Mouse (Mus musculus): ENCODE measurements around the gene Wbp2. TPM values are rescaled to one million over a fixed set of nuclear protein-coding genes. Genes with fewer than 3 reads are reported as not detected.

The Wbp2 gene
- polyA plus RNA-seq, 1 experiment from 2014 or later: 33.2 TPM

DNA sequence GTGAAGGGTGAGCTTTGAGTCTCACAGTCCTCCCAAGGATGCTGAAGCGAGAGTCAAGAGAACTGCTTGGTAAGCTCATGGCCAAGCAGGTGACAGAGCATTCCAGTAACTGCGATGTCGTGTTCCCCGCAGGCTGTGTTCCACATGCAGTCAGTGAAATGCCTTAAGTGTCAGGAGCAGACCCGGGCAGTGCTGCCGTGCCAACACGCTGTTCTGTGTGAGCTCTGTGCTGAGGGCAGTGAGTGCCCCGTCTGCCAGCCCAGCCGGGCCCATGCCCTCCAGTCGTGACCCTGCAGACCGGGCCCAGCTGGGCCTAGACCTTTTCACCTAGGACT, 27.1 kb downstream of the Wbp2 start:
- Histone ChIP-seq H3K36me3 (peaks cover 86% of the 10 kb centered on the region), H3K9ac (replicated peaks) (no peak overlapping the region), H3K27ac (no peak overlapping the region), H3K4me1 (replicated peaks) (no peaks in the 10 kb centered on the region), H3K4me3 (replicated peaks) (no peak overlapping the region), H3K9me3 (no peaks in the 10 kb centered on the region), H3K27me3 (no peaks in the 10 kb centered on the region), H3K4me2 (no peak overlapping the region)
- no peak for ATAC-seq (ENCODE audit: insufficient number of reproducible peaks, insufficient read depth, low FRiP score, low TSS enrichment, low read depth)
- 93% methylated on average over 11 of the region's 11 CpGs for WGBS

DNA sequence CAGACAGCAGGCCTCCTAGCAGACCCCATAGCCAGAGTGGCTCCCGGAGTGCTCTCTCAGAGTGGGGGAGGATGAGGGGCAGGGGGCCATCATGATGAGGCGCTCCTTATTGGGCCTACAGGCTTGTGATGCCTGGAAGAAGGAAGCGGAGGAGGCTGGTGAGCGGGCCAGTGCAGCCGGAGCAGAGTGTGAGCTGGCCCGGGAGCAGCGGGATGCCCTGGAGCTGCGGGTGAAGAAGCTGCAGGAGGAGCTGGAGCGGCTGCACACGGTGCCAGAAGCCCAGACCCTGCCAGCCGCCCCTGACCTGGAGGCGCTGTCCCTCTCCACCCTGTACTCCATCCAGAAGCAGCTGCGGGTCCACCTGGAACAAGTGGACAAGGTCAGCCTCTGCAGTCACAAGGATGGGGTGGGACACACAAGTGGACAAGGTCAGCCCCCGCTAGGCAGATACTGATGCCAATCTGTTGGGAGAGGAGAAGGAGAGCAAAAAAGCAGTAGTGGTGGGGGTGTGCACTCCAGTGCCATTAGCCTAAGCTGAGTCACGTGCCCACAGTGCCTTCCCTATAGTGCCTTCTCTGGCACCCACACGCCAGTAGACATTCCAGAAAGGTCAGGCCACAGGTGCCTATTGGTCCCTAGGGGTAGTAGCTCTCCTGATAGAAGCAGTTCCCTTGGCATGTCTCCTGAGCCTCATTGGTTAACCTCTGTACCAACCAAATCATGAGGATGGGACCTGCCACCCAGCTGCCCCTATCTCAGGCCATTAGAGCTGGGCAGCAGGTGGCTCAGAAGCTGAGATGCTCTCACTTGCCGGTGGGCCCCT, 27.7 kb downstream of the Wbp2 start:
- H3K27ac ChIP-seq: no peak overlapping the region
- H3K9ac ChIP-seq (replicated peaks): no peak overlapping the region
- no peak for ATAC-seq (ENCODE audit: insufficient number of reproducible peaks, insufficient read depth, low FRiP score, low TSS enrichment, low read depth)
- H3K36me3 ChIP-seq: peaks cover 92% of the 10 kb centered on the region
- H3K4me2 ChIP-seq: no peak overlapping the region
- H3K4me1 ChIP-seq (replicated peaks): no peaks in the 10 kb centered on the region
- no peaks in the 10 kb centered on the region for H3K9me3 ChIP-seq
- WGBS: 95% methylated on average over 17 of the region's 17 CpGs
- H3K4me3 ChIP-seq (replicated peaks): no peak overlapping the region
- H3K27me3 ChIP-seq: no peaks in the 10 kb centered on the region

DNA sequence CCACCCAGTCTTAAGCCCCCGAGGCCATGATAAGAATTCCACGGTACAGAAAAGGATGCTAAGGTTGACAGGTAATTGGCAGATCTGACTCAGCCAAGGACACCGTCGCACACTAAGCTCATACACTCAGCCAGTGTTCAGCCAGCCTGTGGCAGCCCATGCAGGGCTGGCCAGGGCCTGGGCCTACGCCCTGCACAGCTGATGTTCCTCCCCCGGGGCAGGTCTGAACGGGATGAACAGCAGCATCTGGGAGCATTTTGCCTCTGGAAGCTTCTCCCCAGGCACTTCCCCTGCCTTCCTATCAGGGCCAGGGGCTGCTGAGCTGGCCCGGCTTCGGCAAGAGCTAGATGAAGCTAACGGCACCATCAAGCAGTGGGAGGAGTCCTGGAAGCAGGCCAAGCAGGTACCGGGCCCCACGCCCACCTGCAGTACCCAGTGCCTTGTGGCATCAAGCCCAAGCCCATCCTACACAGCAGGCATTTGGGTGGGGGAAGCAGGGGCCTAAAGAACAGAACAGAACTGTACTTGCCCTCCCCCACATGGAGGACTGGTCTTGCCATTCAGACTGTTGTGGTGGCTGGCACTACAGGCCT, 28.7 kb downstream of the Wbp2 start:
- ATAC-seq (ENCODE audit: insufficient number of reproducible peaks, insufficient read depth, low FRiP score, low TSS enrichment, low read depth): no peak
- no peaks in the 10 kb centered on the region for H3K27me3 ChIP-seq
- H3K9ac ChIP-seq (replicated peaks): no peak overlapping the region; the same call in 1 of the 2 replicates
- H3K4me1 ChIP-seq (replicated peaks): no peaks in the 10 kb centered on the region
- H3K9me3 ChIP-seq: no peaks in the 10 kb centered on the region
- 81% methylated on average over 12 of the region's 12 CpGs for WGBS
- no peak overlapping the region for H3K4me2 ChIP-seq
- H3K36me3 ChIP-seq: peaks cover 100% of the 10 kb centered on the region
- no peak overlapping the region for H3K27ac ChIP-seq
- no peak overlapping the region for H3K4me3 ChIP-seq (replicated peaks)

DNA sequence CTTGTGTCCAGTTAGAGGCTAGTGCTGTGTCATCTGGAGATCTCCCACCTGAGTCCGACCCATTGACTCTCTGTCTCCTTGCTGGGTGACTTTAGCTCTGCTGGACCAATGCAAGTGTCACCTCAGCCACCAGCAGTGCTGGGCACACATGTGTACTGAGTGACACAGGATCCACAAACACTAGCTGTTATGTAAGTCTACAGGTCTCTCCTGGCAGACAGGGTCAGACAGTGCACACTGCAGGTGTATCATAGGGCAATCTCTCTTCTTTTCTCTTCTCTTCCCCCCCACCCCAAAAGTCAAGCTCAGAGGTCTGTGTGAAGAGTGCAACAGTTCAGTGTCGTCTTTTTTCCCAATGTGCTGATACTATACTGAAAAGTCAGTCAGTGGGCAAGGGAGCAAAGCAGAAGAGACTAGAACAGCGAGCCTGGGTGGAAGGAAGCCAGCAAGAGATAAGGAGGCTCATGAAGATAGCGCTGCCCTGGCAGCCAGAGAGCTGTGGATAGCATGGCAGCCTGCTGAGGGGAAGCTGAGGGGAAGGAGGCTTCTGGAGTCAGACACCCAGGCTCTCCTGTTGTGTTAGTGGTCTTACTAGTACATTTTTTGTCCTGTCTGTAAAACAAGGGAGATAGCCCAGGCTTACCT, 29.4 kb downstream of the Wbp2 start:
- Histone ChIP-seq H3K27me3 (no peaks in the 10 kb centered on the region), H3K27ac (no peak overlapping the region), H3K9ac (replicated peaks) (no peak overlapping the region), H3K9me3 (no peaks in the 10 kb centered on the region), H3K4me2 (no peak overlapping the region), H3K4me3 (replicated peaks) (no peak overlapping the region), H3K36me3 (peaks cover 100% of the 10 kb centered on the region), H3K4me1 (replicated peaks) (no peaks in the 10 kb centered on the region)
- no peak for ATAC-seq (ENCODE audit: insufficient number of reproducible peaks, insufficient read depth, low FRiP score, low TSS enrichment, low read depth)
- WGBS: 90% methylated on average over 4 of the region's 4 CpGs

DNA sequence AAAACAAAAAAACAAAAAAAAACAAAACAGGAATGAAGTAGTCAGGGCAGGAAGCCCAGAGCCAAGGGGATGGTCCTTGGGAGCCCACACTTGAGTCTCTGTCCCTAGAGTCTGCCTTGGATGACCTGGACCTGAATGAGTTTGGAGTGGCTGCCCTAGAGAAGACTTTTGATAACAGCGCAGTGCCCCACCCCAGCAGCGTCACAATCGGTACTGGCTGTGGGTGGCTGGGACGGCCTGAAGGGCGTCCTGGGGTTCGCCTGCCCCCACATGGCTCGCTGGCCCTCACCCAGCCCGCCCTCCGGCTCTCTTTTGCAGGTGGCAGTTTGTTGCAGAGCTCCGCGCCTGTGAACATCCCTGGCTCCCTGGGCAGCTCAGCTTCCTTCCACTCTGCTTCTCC, 30.9 kb downstream of the Wbp2 start:
- no peak overlapping the region for H3K4me2 ChIP-seq
- no peak overlapping the region for H3K4me3 ChIP-seq (replicated peaks)
- peaks cover 100% of the 10 kb centered on the region for H3K36me3 ChIP-seq
- H3K27me3 ChIP-seq: no peaks in the 10 kb centered on the region
- no peaks in the 10 kb centered on the region for H3K9me3 ChIP-seq
- 94% methylated on average over 11 of the region's 11 CpGs for WGBS
- no peak overlapping the region for H3K27ac ChIP-seq
- ATAC-seq (ENCODE audit: insufficient number of reproducible peaks, insufficient read depth, low FRiP score, low TSS enrichment, low read depth): no peak
- H3K9ac ChIP-seq (replicated peaks): no peak overlapping the region
- H3K4me1 ChIP-seq (replicated peaks): no peaks in the 10 kb centered on the region

DNA sequence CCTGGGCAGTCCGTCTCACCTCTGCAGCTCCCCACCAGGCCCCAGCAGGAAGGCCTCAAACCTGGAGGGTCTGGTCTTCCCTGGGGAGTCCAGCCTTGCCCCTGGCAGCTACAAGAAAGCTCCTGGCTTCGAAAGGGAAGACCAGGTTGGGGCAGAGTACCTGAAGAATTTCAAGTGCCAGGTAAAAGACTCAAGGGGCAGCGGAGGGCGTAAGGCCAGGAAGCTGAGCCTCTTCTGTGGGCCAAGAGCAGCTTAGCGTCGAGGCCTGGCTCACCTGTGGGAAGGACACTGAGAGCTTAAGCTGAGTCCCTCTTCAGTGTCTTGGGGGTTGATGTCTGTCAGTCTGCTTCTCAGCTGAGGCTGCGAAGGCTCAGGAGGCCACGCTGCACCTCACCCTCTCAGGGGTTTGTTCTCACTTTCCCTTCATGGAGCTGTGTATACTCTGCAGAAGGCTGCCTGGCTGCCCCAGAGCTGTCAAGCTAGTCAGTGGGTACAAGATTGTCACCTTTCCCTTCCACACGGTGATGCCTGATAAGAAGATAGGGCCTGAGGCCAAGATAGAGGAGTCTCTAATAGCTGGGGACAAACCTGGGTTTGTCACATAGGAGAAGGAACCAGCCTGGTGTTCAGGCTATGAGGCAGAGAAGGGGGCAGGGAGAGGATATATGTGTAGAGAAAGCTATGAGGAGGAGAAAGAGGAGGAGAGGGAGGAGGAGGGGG, 33.1 kb downstream of the Wbp2 start:
- 92% methylated on average over 9 of the region's 9 CpGs for WGBS
- peaks cover 100% of the 10 kb centered on the region for H3K36me3 ChIP-seq
- H3K27ac ChIP-seq: no peak overlapping the region
- H3K4me1 ChIP-seq (replicated peaks): no peaks in the 10 kb centered on the region
- no peak overlapping the region for H3K4me2 ChIP-seq
- no peak overlapping the region for H3K9ac ChIP-seq (replicated peaks)
- H3K27me3 ChIP-seq: no peaks in the 10 kb centered on the region
- ATAC-seq (ENCODE audit: insufficient number of reproducible peaks, insufficient read depth, low FRiP score, low TSS enrichment, low read depth): no peak
- H3K4me3 ChIP-seq (replicated peaks): no peak overlapping the region
- peaks cover 8% of the 10 kb centered on the region; the same call in 1 of the 2 replicates for H3K9me3 ChIP-seq

DNA sequence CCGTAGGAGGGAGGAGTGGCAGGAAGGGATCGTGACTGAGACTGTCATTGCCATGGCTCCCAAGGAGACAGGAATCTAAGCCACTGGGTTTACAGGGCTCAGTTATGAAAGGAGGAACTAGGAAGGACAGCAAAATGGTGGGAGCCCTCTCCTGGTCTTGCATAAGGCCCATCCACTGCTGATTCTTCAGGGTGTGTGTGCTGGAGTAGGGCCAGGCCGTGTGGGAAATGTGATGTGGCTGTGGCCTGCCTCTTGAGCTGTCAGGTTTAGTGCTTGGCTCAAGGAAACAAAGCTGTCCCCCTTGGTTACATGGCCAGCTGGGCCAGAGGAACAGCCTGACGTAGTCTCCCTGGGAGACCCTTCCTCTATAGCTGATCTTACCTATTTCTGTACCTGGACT, 36.6 kb downstream of the Wbp2 start:
- ATAC-seq (ENCODE audit: insufficient number of reproducible peaks, insufficient read depth, low FRiP score, low TSS enrichment, low read depth): no peak
- H3K4me2 ChIP-seq: no peak overlapping the region
- H3K4me3 ChIP-seq (replicated peaks): no peak overlapping the region
- H3K4me1 ChIP-seq (replicated peaks): no peaks in the 10 kb centered on the region
- peaks cover 100% of the 10 kb centered on the region for H3K36me3 ChIP-seq
- peaks cover 10% of the 10 kb centered on the region; the same call in 1 of the 2 replicates for H3K9me3 ChIP-seq
- no peak overlapping the region for H3K27ac ChIP-seq
- no peak overlapping the region for H3K9ac ChIP-seq (replicated peaks)
- no peaks in the 10 kb centered on the region for H3K27me3 ChIP-seq
- WGBS: 86% methylated on average over 4 of the region's 4 CpGs

DNA sequence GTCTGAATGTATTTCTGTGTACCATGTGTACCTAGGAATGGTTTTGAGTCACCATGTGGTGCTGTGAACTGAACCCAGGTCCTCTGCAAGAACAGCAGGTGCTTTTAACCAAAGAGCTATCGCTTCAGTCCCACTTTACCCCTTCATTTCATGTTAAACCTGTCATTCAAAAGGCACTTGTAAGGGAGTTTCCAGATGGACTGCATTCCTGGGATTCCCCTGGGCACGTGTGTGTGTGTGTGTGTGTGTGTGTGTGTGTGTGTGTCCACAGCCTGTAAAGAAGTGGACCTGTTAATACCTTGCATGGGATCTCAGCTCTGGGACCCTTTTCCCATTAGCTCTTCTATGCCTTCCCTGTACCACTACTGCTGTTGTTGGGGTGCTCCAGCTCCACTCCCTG, 37.2 kb downstream of the Wbp2 start:
- no peak overlapping the region for H3K4me2 ChIP-seq
- no peak for ATAC-seq (ENCODE audit: insufficient number of reproducible peaks, insufficient read depth, low FRiP score, low TSS enrichment, low read depth)
- no peak overlapping the region for H3K9ac ChIP-seq (replicated peaks)
- no peak overlapping the region for H3K4me3 ChIP-seq (replicated peaks)
- H3K9me3 ChIP-seq: peaks cover 10% of the 10 kb centered on the region; the same call in 1 of the 2 replicates
- peaks cover 100% of the 10 kb centered on the region for H3K36me3 ChIP-seq
- no peaks in the 10 kb centered on the region for H3K4me1 ChIP-seq (replicated peaks)
- no peaks in the 10 kb centered on the region for H3K27me3 ChIP-seq
- H3K27ac ChIP-seq: no peak overlapping the region
- WGBS: 83% methylated on average over 2 of the region's 2 CpGs

DNA sequence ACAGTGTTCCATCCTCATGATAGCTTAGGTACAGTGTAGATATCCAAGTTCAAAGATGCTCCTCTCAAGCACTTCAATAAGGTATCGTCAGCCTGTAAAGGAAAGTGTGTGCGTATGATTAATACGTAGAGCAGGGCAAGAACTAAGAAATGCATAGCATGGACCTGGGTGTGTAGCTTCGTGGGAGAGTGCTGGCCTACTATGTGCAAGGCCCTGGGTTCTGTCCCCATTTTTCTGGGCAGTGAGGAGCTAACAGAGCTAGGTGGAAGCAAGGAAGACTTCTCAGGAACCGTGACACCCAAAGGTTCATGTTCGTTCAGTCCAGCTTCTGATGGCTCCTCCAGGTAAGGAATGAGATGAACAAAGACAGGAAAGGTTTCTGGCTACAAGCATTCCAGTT, 41.6 kb downstream of the Wbp2 start:
- WGBS: 91% methylated on average over 6 of the region's 6 CpGs
- no peak overlapping the region for H3K4me3 ChIP-seq (replicated peaks)
- H3K4me2 ChIP-seq: no peak overlapping the region
- H3K36me3 ChIP-seq: peaks cover 81% of the 10 kb centered on the region
- no peak overlapping the region for H3K9ac ChIP-seq (replicated peaks)
- H3K27me3 ChIP-seq: no peaks in the 10 kb centered on the region
- no peaks in the 10 kb centered on the region for H3K4me1 ChIP-seq (replicated peaks)
- no peak overlapping the region for H3K27ac ChIP-seq
- peaks cover 10% of the 10 kb centered on the region; the same call in 1 of the 2 replicates for H3K9me3 ChIP-seq
- ATAC-seq (ENCODE audit: insufficient number of reproducible peaks, insufficient read depth, low FRiP score, low TSS enrichment, low read depth): no peak

DNA sequence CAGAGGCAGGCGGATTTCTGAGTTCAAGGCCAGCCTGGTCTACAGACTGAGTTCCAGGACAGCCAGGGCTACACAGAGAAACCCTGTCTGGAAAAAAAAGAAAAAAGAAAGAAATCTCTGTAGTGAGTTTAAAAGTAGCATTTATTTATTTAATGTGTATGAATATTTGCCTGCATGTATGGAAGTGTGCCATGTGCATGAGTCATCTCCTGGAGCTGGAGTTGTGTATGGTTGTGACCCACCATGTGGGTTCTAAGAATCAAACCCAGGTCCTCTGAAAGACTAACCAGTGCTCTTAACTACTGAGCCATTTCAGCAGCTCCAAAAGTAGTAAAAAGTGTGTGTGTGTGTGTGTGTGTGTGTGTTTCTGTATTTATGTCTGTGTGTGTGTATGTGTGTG, 43.5 kb downstream of the Wbp2 start:
- no peak for ATAC-seq (ENCODE audit: insufficient number of reproducible peaks, insufficient read depth, low FRiP score, low TSS enrichment, low read depth)
- H3K9ac ChIP-seq (replicated peaks): no peak overlapping the region
- no peak overlapping the region for H3K4me2 ChIP-seq
- H3K27ac ChIP-seq: no peak overlapping the region
- WGBS: 100% methylated on average over 1 of the region's 1 CpGs
- H3K4me1 ChIP-seq (replicated peaks): no peaks in the 10 kb centered on the region
- no peaks in the 10 kb centered on the region for H3K9me3 ChIP-seq
- H3K36me3 ChIP-seq: peaks cover 79% of the 10 kb centered on the region
- no peaks in the 10 kb centered on the region for H3K27me3 ChIP-seq
- no peak overlapping the region for H3K4me3 ChIP-seq (replicated peaks)
